Mouse (Mus musculus) heart, postnatal 0 days (tissue): ENCODE measurements around the gene P4ha2. TPM values are rescaled to one million over a fixed set of nuclear protein-coding genes. Genes with fewer than 3 reads are reported as not detected.
A peak's percentile ranks its signal among the peaks of the same experiment; 100 is the strongest.

ENCODE experiments used
- ATAC-seq: fragments of 200-750 bp; cut with Nextera tagmentation; 2 replicates; pipeline ENCODE4 v1.8.0; 2017; ENCODE audit warnings: low read depth, moderate number of reproducible peaks, moderate library complexity; ENCODE audit not compliant: insufficient read depth
- DNase-seq: peaks from one replicate; pipeline ENCODE4 v3.0.0-alpha.2; 2016; ENCODE audit warnings: low spot score
- H3K27ac ChIP-seq: fragments of 300-500 bp; sonication (generic); 2 replicates; pipeline ENCODE4 v1.5.1; 2014; ENCODE audit warnings: low read depth, mild to moderate bottlenecking
- H3K27me3 ChIP-seq: fragments of 300-500 bp; sonication (generic); 2 replicates; pipeline ENCODE4 v1.6.1; 2014; ENCODE audit warnings: low read length, mixed read lengths; ENCODE audit not compliant: control insufficient read depth, insufficient read depth
- H3K36me3 ChIP-seq: fragments of 300-500 bp; sonication (generic); replicated peaks from 2 replicates; pipeline ENCODE4 v1.6.1; 2014; ENCODE audit warnings: low read length, mixed read lengths; ENCODE audit not compliant: control insufficient read depth, insufficient read depth
- H3K4me1 ChIP-seq: fragments of 300-500 bp; sonication (generic); 2 replicates; pipeline ENCODE4 v1.6.1; 2014; ENCODE audit warnings: antibody characterized with exemption; ENCODE audit not compliant: control insufficient read depth, insufficient read depth
- H3K4me2 ChIP-seq: fragments of 300-500 bp; sonication (generic); 2 replicates; pipeline ENCODE4 v1.6.1; 2014; ENCODE audit warnings: low read depth, mild to moderate bottlenecking, low read length, moderate library complexity
- H3K4me3 ChIP-seq: fragments of 300-500 bp; sonication (generic); 2 replicates; pipeline ENCODE4 v1.5.1; 2014; ENCODE audit warnings: low read depth, low read length
- H3K9ac ChIP-seq: fragments of 300-500 bp; sonication (generic); replicated peaks from 2 replicates; pipeline ENCODE4 v1.6.1; 2014; ENCODE audit warnings: low read depth, low read length, mixed read lengths
- H3K9me3 ChIP-seq: fragments of 300-500 bp; sonication (generic); replicated peaks from 2 replicates; pipeline ENCODE4 v1.6.1; 2016; ENCODE audit warnings: low read length; ENCODE audit not compliant: control insufficient read depth
- CTCF ChIP-seq: IDR thresholded peaks from 2 replicates; pipeline ENCODE4 v1.5.1; 2016; ENCODE audit warnings: antibody characterized with exemption, control low read depth, low read depth
- EP300 ChIP-seq: IDR thresholded peaks from 2 replicates; pipeline ENCODE4 v1.6.1; 2016; ENCODE audit warnings: antibody characterized with exemption, low read depth
- WGBS: fragments of 180-500 bp; shearing (Covaris S2); extraction: QIAGEN DNeasy Blood & Tissue Kit; methylation state at CpG from one replicate; pipeline ENCODE4 v1.1.7; 2014; 5-methylcytosine and 5-hydroxymethylcytosine counted together
- polyA plus RNA-seq: library from polyadenylated mRNA; unstranded; fragments of >200 nt; fragmentation: Nextera tagmentation; extraction: Ambion mirVana; gene quantifications from 2 replicates; pipeline ENCODE4 v1.2.1, GENCODE M21; 2015
- total RNA-seq: library from RNA; depleted of rRNA; stranded (reverse); fragments of >200 nt; gene quantifications from 2 replicates; pipeline ENCODE4 v1.2.3, GENCODE M21; 2014; ENCODE audit warnings: low replicate concordance

The P4ha2 gene
- total and polyA plus RNA-seq, 2 experiments from 2014 or later = 19.8 to 49.0 TPM

GRCm38 (mm10) chr11:54108131-54108530 lies 8.2 kb downstream of the P4ha2 start:
- Histone ChIP-seq H3K27me3 (no peaks in the 10 kb centered on the region), H3K4me1 (peaks cover 62% of the 10 kb centered on the region), H3K4me3 (no peak overlapping the region), H3K36me3 (peaks cover 6% of the 10 kb centered on the region), H3K9ac (no peak overlapping the region), H3K27ac (peak overlapping the region; percentile 80), H3K4me2 (no peak overlapping the region), H3K9me3 (no peaks in the 10 kb centered on the region)
- TF ChIP-seq EP300 = no peak
- TF ChIP-seq CTCF = no peak
- DNase-seq = no peak
- WGBS = 71% methylated on average over 3 of the region's 3 CpGs
- no peak for ATAC-seq

GRCm38 (mm10) chr11:54108894-54109293 lies 9.0 kb downstream of the P4ha2 start:
- H3K27ac ChIP-seq = peak overlapping the region; percentile 80
- peaks cover 6% of the 10 kb centered on the region for H3K36me3 ChIP-seq
- DNase-seq = peak; percentile 76
- peak; percentile 30 for ATAC-seq
- H3K9ac ChIP-seq = 0 out of 2 replicates have a peak overlapping the region, but pooled peaks have one; percentile 1
- no peak overlapping the region for H3K4me3 ChIP-seq
- H3K27me3 ChIP-seq = no peaks in the 10 kb centered on the region
- TF ChIP-seq EP300 (no peak), CTCF (no peak)
- peaks cover 62% of the 10 kb centered on the region for H3K4me1 ChIP-seq
- no peak overlapping the region for H3K4me2 ChIP-seq
- no peaks in the 10 kb centered on the region for H3K9me3 ChIP-seq
- 17% methylated on average over 5 of the region's 5 CpGs for WGBS

GRCm38 (mm10) chr11:54111291-54111690 lies 11.4 kb downstream of the P4ha2 start:
- ATAC-seq (no peak), DNase-seq (no peak)
- no peaks in the 10 kb centered on the region for H3K27me3 ChIP-seq
- H3K9me3 ChIP-seq = no peaks in the 10 kb centered on the region
- 86% methylated on average over 7 of the region's 7 CpGs for WGBS
- no peak overlapping the region for H3K4me3 ChIP-seq
- TF ChIP-seq CTCF = no peak
- no peak for TF ChIP-seq EP300
- H3K4me1 ChIP-seq = peaks cover 74% of the 10 kb centered on the region
- H3K9ac ChIP-seq = no peak overlapping the region
- H3K27ac ChIP-seq = no peak overlapping the region
- H3K4me2 ChIP-seq = no peak overlapping the region
- H3K36me3 ChIP-seq = peaks cover 6% of the 10 kb centered on the region

GRCm38 (mm10) chr11:54111976-54112741 lies 12.3 kb downstream of the P4ha2 start:
- no peak for ATAC-seq
- Histone ChIP-seq H3K4me1 (peaks cover 69% of the 10 kb centered on the region), H3K4me3 (no peak overlapping the region), H3K27ac (peak overlapping the region; percentile 82), H3K27me3 (no peaks in the 10 kb centered on the region), H3K4me2 (peak overlapping the region; percentile 48; the same call in 1 of the 2 replicates), H3K36me3 (peaks cover 13% of the 10 kb centered on the region), H3K9me3 (no peaks in the 10 kb centered on the region), H3K9ac (no peak overlapping the region)
- WGBS = 62% methylated on average over 21 of the region's 21 CpGs
- TF ChIP-seq CTCF = no peak
- no peak for TF ChIP-seq EP300
- DNase-seq = peak; percentile 75

GRCm38 (mm10) chr11:54112920-54113319 lies 13.0 kb downstream of the P4ha2 start:
- ATAC-seq = peak; percentile 96

GRCm38 (mm10) chr11:54113352-54113751 lies 13.5 kb downstream of the P4ha2 start:
- 6% methylated on average over 4 of the region's 4 CpGs for WGBS
- Histone ChIP-seq H3K4me3 (no peak overlapping the region), H3K27ac (peak overlapping the region; percentile 82), H3K4me1 (peaks cover 63% of the 10 kb centered on the region), H3K27me3 (no peaks in the 10 kb centered on the region), H3K9ac (peak overlapping the region; percentile 36), H3K36me3 (peaks cover 25% of the 10 kb centered on the region), H3K9me3 (no peaks in the 10 kb centered on the region), H3K4me2 (peak overlapping the region; percentile 48)
- DNase-seq (no peak), ATAC-seq (peak; percentile 16)
- TF ChIP-seq CTCF (no peak), EP300 (no peak)

More at GRCm38 (mm10) chr11:54112920-54113319, 13.0 kb downstream of the P4ha2 start:
- Histone ChIP-seq H3K4me2 (peak overlapping the region; percentile 48), H3K9ac (peak overlapping the region; percentile 36; the same call in 1 of the 2 replicates), H3K4me1 (peaks cover 68% of the 10 kb centered on the region), H3K4me3 (no peak overlapping the region), H3K9me3 (no peaks in the 10 kb centered on the region), H3K36me3 (peaks cover 20% of the 10 kb centered on the region), H3K27ac (peak overlapping the region; percentile 82), H3K27me3 (no peaks in the 10 kb centered on the region)
- TF ChIP-seq EP300 (no peak), CTCF (no peak)
- DNase-seq = peak; percentile 96
- 3% methylated on average over 10 of the region's 10 CpGs for WGBS
